Mouse (Mus musculus) midbrain, embryonic 16.5 days (tissue): ENCODE measurements at regions not wholly inside any gene's neighbourhood (a gene's known extent, or its start where the extent isn't known, plus 50 kb on each side); places are given as distances from the start of the nearest gene placed in this dataset.

Experiments
- ATAC-seq: fragments of 200-750 bp; cut with Nextera tagmentation; 2 replicates; pipeline ENCODE4 v1.8.0; 2017; ENCODE audit warnings: moderate TSS enrichment
- H3K27ac ChIP-seq: fragments of 300-500 bp; sonication (generic); 2 replicates; pipeline ENCODE4 v1.5.1; 2014; ENCODE audit warnings: mild to moderate bottlenecking, low read length, mixed read lengths
- H3K27me3 ChIP-seq: fragments of 300-500 bp; sonication (generic); 2 replicates; pipeline ENCODE4 v1.6.1; 2014; ENCODE audit warnings: low read depth, low read length, mixed read lengths; ENCODE audit not compliant: control insufficient read depth, insufficient read depth
- H3K36me3 ChIP-seq: fragments of 300-500 bp; sonication (generic); 2 replicates; pipeline ENCODE4 v1.6.1; 2014; ENCODE audit warnings: mild to moderate bottlenecking, low read length, moderate library complexity, mixed read lengths; ENCODE audit not compliant: control insufficient read depth, insufficient read depth
- H3K4me1 ChIP-seq: fragments of 300-500 bp; sonication (generic); 2 replicates; pipeline ENCODE4 v1.6.1; 2014; ENCODE audit warnings: mild to moderate bottlenecking, low read length, mixed read lengths; ENCODE audit not compliant: control insufficient read depth, insufficient read depth
- H3K4me2 ChIP-seq: fragments of 300-500 bp; sonication (generic); 2 replicates; pipeline ENCODE4 v1.6.1; 2014; ENCODE audit warnings: mild to moderate bottlenecking, low read length, mixed read lengths
- H3K4me3 ChIP-seq: fragments of 300-500 bp; sonication (generic); 2 replicates; pipeline ENCODE4 v1.5.1; 2014; ENCODE audit warnings: low read depth, mild to moderate bottlenecking, low read length, moderate library complexity, mixed read lengths
- H3K9ac ChIP-seq: fragments of 300-500 bp; sonication (generic); 2 replicates; pipeline ENCODE4 v1.6.1; 2014; ENCODE audit warnings: low read depth, low read length, mixed read lengths
- H3K9me3 ChIP-seq: fragments of 300-500 bp; sonication (generic); replicated peaks from 2 replicates; pipeline ENCODE4 v1.6.1; 2014; ENCODE audit warnings: mild to moderate bottlenecking, low read length, mixed read lengths; ENCODE audit not compliant: control insufficient read depth, poor library complexity, severe bottlenecking
- WGBS: fragments of 180-500 bp; shearing (Covaris S2); extraction: QIAGEN DNeasy Blood & Tissue Kit; methylation state at CpG from one replicate; pipeline ENCODE4 v1.1.7; 2014; 5-methylcytosine and 5-hydroxymethylcytosine counted together

- Histone ChIP-seq H3K27ac (no peak overlapping the region), H3K27me3 (no peaks in the 10 kb centered on the region), H3K9ac (no peak overlapping the region), H3K9me3 (no peaks in the 10 kb centered on the region), H3K4me3 (no peak overlapping the region), H3K4me2 (no peak overlapping the region), H3K36me3 (no peaks in the 10 kb centered on the region), H3K4me1 (peaks cover 6% of the 10 kb centered on the region)
- WGBS = 92% methylated on average over 1 of the region's 1 CpGs
- no peak for ATAC-seq
These were observed 88.2 kb upstream of the Haao start for GRCm38 (mm10) chr17:83935969-83936368.

- Histone ChIP-seq H3K4me2 (no peak overlapping the region), H3K27me3 (no peaks in the 10 kb centered on the region), H3K36me3 (no peaks in the 10 kb centered on the region), H3K4me3 (no peak overlapping the region), H3K9me3 (no peaks in the 10 kb centered on the region), H3K4me1 (peaks cover 6% of the 10 kb centered on the region), H3K9ac (no peak overlapping the region), H3K27ac (no peak overlapping the region)
- ATAC-seq = no peak
- WGBS = 86% methylated on average over 5 of the region's 5 CpGs
These were observed 87.5 kb upstream of the Haao start for GRCm38 (mm10) chr17:83935232-83935631.

GRCm38 (mm10) chr17:83933743-83934142 lies 86.0 kb upstream of the Haao start:
- ATAC-seq = no peak
- no peak overlapping the region for H3K4me2 ChIP-seq
- H3K27ac ChIP-seq = no peak overlapping the region
- H3K27me3 ChIP-seq = no peaks in the 10 kb centered on the region
- no peak overlapping the region for H3K9ac ChIP-seq
- H3K9me3 ChIP-seq = no peaks in the 10 kb centered on the region
- WGBS = 92% methylated on average over 10 of the region's 10 CpGs
- peaks cover 3% of the 10 kb centered on the region; the same call in 1 of the 2 replicates for H3K4me1 ChIP-seq
- no peaks in the 10 kb centered on the region for H3K36me3 ChIP-seq
- no peak overlapping the region for H3K4me3 ChIP-seq

- 85% methylated on average over 5 of the region's 5 CpGs for WGBS
- Histone ChIP-seq H3K27ac (no peak overlapping the region), H3K36me3 (no peaks in the 10 kb centered on the region), H3K4me1 (no peaks in the 10 kb centered on the region), H3K4me2 (no peak overlapping the region), H3K27me3 (no peaks in the 10 kb centered on the region), H3K9me3 (no peaks in the 10 kb centered on the region), H3K9ac (no peak overlapping the region), H3K4me3 (no peak overlapping the region)
- ATAC-seq = no peak
These were observed 82.6 kb upstream of the Haao start for GRCm38 (mm10) chr17:83930401-83930800.

- no peak overlapping the region for H3K4me2 ChIP-seq
- no peak overlapping the region for H3K4me3 ChIP-seq
- no peak overlapping the region for H3K27ac ChIP-seq
- no peak overlapping the region for H3K9ac ChIP-seq
- H3K36me3 ChIP-seq = no peaks in the 10 kb centered on the region
- no peaks in the 10 kb centered on the region for H3K27me3 ChIP-seq
- 33% methylated on average over 6 of the region's 6 CpGs for WGBS
- no peak for ATAC-seq
- H3K9me3 ChIP-seq = no peaks in the 10 kb centered on the region
- no peaks in the 10 kb centered on the region for H3K4me1 ChIP-seq
These were observed 80.1 kb upstream of the Haao start for GRCm38 (mm10) chr17:83927749-83928387.

- H3K36me3 ChIP-seq = no peaks in the 10 kb centered on the region
- ATAC-seq = no peak
- H3K27me3 ChIP-seq = no peaks in the 10 kb centered on the region
These were observed 76.6 kb upstream of the Haao start for GRCm38 (mm10) chr17:83924259-83924922.

GRCm38 (mm10) chr17:83920894-83921293 lies 73.1 kb upstream of the Haao start:
- Histone ChIP-seq H3K27ac (no peak overlapping the region), H3K27me3 (no peaks in the 10 kb centered on the region), H3K4me3 (no peak overlapping the region), H3K9ac (no peak overlapping the region), H3K36me3 (no peaks in the 10 kb centered on the region), H3K4me1 (no peaks in the 10 kb centered on the region), H3K4me2 (no peak overlapping the region), H3K9me3 (no peaks in the 10 kb centered on the region)
- no peak for ATAC-seq
- WGBS = 77% methylated on average over 8 of the region's 8 CpGs

More at GRCm38 (mm10) chr17:83924259-83924922, 76.6 kb upstream of the Haao start:
- Histone ChIP-seq H3K27ac (no peak overlapping the region), H3K9me3 (no peaks in the 10 kb centered on the region), H3K4me2 (no peak overlapping the region), H3K4me1 (no peaks in the 10 kb centered on the region), H3K4me3 (no peak overlapping the region), H3K9ac (no peak overlapping the region)
- 74% methylated on average over 16 of the region's 16 CpGs for WGBS

GRCm38 (mm10) chr17:83920225-83920624 lies 72.5 kb upstream of the Haao start:
- H3K4me3 ChIP-seq = no peak overlapping the region
- H3K27me3 ChIP-seq = no peaks in the 10 kb centered on the region
- 74% methylated on average over 4 of the region's 4 CpGs for WGBS
- no peak overlapping the region for H3K4me2 ChIP-seq
- ATAC-seq = no peak
- H3K36me3 ChIP-seq = no peaks in the 10 kb centered on the region
- no peak overlapping the region for H3K9ac ChIP-seq
- H3K9me3 ChIP-seq = no peaks in the 10 kb centered on the region
- no peaks in the 10 kb centered on the region for H3K4me1 ChIP-seq
- no peak overlapping the region for H3K27ac ChIP-seq

GRCm38 (mm10) chr17:83918413-83919139 lies 70.8 kb upstream of the Haao start:
- 79% methylated on average over 9 of the region's 9 CpGs for WGBS
- H3K4me3 ChIP-seq = no peak overlapping the region

More at GRCm38 (mm10) chr17:83918413-83919139, 70.8 kb upstream of the Haao start:
- H3K36me3 ChIP-seq = no peaks in the 10 kb centered on the region
- no peaks in the 10 kb centered on the region for H3K9me3 ChIP-seq
- H3K27ac ChIP-seq = no peak overlapping the region
- no peak for ATAC-seq
- no peak overlapping the region for H3K4me2 ChIP-seq
- no peaks in the 10 kb centered on the region for H3K4me1 ChIP-seq
- no peak overlapping the region for H3K9ac ChIP-seq
- no peaks in the 10 kb centered on the region for H3K27me3 ChIP-seq
